Comparison of ENCODE assay signal across 8 mouse cellular contexts in genomic region chr17:26939973-26940300, GRCm38 (mm10). TPM values are rescaled to one million over a fixed set of nuclear protein-coding genes. Genes with fewer than 3 reads are reported as not detected.
DNase-seq lines count a peak whose midpoint lies in the region; ATAC-seq and TF ChIP-seq lines count a peak whose summit lies in the region.

No protein-coding gene starts in this region.

- intact Hi-C loops in heart, postnatal 10 days (cut with DNase I): no loop called here

- peaks cover 24% of the 10 kb centered on the region for H3K4me1 ChIP-seq in heart, embryonic 11.5 days (ENCODE audit: control insufficient read depth, insufficient read depth, low read length)
- peaks cover 64% of the 10 kb centered on the region for H3K4me1 ChIP-seq in forebrain, embryonic 13.5 days
- peaks cover 16 to 17% of the 10 kb centered on the region in 2 experiments for H3K4me1 ChIP-seq in liver, embryonic 14.5 days (replicated peaks; ENCODE audit: control insufficient read depth in 2 of 2, insufficient read depth in 2 of 2, low read length in 1 of 2)

- no peak for DNase-seq in heart, postnatal 10 days
- no peak for DNase-seq in liver, embryonic 14.5 days (ENCODE audit: low read depth in 3 of 3, low spot score in 3 of 3)
- no peak for DNase-seq in adrenal gland, adult 18-20 months (ENCODE audit: low spot score in 2 of 2)
- no peak for DNase-seq in urinary bladder, postnatal 25 days (ENCODE audit: low spot score)
- DNase-seq in layer of hippocampus, adult 18-20 months (ENCODE audit: low spot score in 2 of 2): no peak

- no peak for TF ChIP-seq CTCF in C2C12 (IDR thresholded peaks at IDR 0.05; ENCODE audit: control insufficient read depth, insufficient read depth, insufficient read length)
- TF ChIP-seq CTCF in liver, embryonic 14.5 days (IDR thresholded peaks at IDR 0.05; ENCODE audit: low read depth): no peak

- 7% methylated on average over 3 of the region's 3 CpGs for WGBS in heart, embryonic 11.5 days (ENCODE audit: insufficient replicate concordance)
- 0% methylated on average over 3 of the region's 3 CpGs for WGBS in forebrain, embryonic 13.5 days
- 3% methylated on average over 3 of the region's 3 CpGs for WGBS in liver, embryonic 14.5 days (ENCODE audit: insufficient replicate concordance)

- H3K27me3 ChIP-seq in heart, embryonic 11.5 days (ENCODE audit: control insufficient read depth, insufficient read depth, low read length): no peaks in the 10 kb centered on the region
- H3K27me3 ChIP-seq in C2C12 (ENCODE audit: control insufficient read depth, insufficient read depth, insufficient read length): no peaks in the 10 kb centered on the region
- no peaks in the 10 kb centered on the region for H3K27me3 ChIP-seq in forebrain, embryonic 13.5 days
- H3K27me3 ChIP-seq in liver, embryonic 14.5 days (ENCODE audit: control insufficient read depth, insufficient read depth, low read length): no peaks in the 10 kb centered on the region

- peaks cover 5% of the 10 kb centered on the region for H3K36me3 ChIP-seq in heart, embryonic 11.5 days (ENCODE audit: control insufficient read depth, insufficient read depth, low read length)
- H3K36me3 ChIP-seq in C2C12 (ENCODE audit: control insufficient read depth, insufficient read depth): peaks cover 16% of the 10 kb centered on the region
- peaks cover 34% of the 10 kb centered on the region for H3K36me3 ChIP-seq in forebrain, embryonic 13.5 days (ENCODE audit: poor library complexity, severe bottlenecking)
- H3K36me3 ChIP-seq in liver, embryonic 14.5 days (replicated peaks; ENCODE audit: control insufficient read depth, insufficient read depth, low read depth): peaks cover 4% of the 10 kb centered on the region

- H3ac ChIP-seq in C2C12 (ENCODE audit: control insufficient read depth, insufficient read length, low read depth): peak overlapping the region; percentile 57

- peaks cover 11% of the 10 kb centered on the region for H3K79me3 ChIP-seq in C2C12 (ENCODE audit: low read depth)

- H3K4me3 ChIP-seq in heart, embryonic 11.5 days (ENCODE audit: low read depth, low read length): peak overlapping the region; percentile 67
- H3K4me3 ChIP-seq in C2C12 (ENCODE audit: insufficient read depth, poor library complexity, severe bottlenecking): peak overlapping the region; percentile 34
- peak overlapping the region; percentile 63 for H3K4me3 ChIP-seq in forebrain, embryonic 13.5 days
- peak overlapping the region; percentile 56 to 60 for H3K4me3 ChIP-seq in liver, embryonic 14.5 days (ENCODE audit: insufficient read depth in 1 of 2, low read depth in 2 of 2, low read length in 2 of 2)

- H3K79me2 ChIP-seq in C2C12 (ENCODE audit: control insufficient read depth, insufficient read depth): peaks cover 23% of the 10 kb centered on the region

- H3K9ac ChIP-seq in heart, embryonic 11.5 days (ENCODE audit: low read depth, low read length): peak overlapping the region; percentile 84
- peak overlapping the region; percentile 72 for H3K9ac ChIP-seq in forebrain, embryonic 13.5 days
- peak overlapping the region; percentile 74 for H3K9ac ChIP-seq in liver, embryonic 14.5 days (replicated peaks)

- TF ChIP-seq EP300 in liver, embryonic 14.5 days (IDR thresholded peaks at IDR 0.05; ENCODE audit: low read depth): no peak

- no peak for ATAC-seq in heart, embryonic 11.5 days (replicated peaks; ENCODE audit: insufficient number of reproducible peaks, low FRiP score, low TSS enrichment)
- ATAC-seq in forebrain, embryonic 13.5 days: peak; percentile 0; the same call in 1 of the 2 replicates
- no peak for ATAC-seq in liver, embryonic 14.5 days (ENCODE audit: insufficient read depth)

- peak overlapping the region; percentile 99 for H3K4me2 ChIP-seq in heart, embryonic 11.5 days
- H3K4me2 ChIP-seq in forebrain, embryonic 13.5 days: peak overlapping the region; percentile 93
- peak overlapping the region; percentile 79 for H3K4me2 ChIP-seq in liver, embryonic 14.5 days (ENCODE audit: low read depth)

- no peaks in the 10 kb centered on the region for H3K9me3 ChIP-seq in heart, embryonic 11.5 days (replicated peaks; ENCODE audit: control insufficient read depth, low read length)
- H3K9me3 ChIP-seq in forebrain, embryonic 13.5 days (replicated peaks): no peaks in the 10 kb centered on the region
- H3K9me3 ChIP-seq in liver, embryonic 14.5 days (ENCODE audit: control insufficient read depth, low read length): no peaks in the 10 kb centered on the region

- H3K27ac ChIP-seq in heart, embryonic 11.5 days (ENCODE audit: low read depth, low read length): peak overlapping the region; percentile 96
- H3K27ac ChIP-seq in forebrain, embryonic 13.5 days: peak overlapping the region; percentile 95
- H3K27ac ChIP-seq in liver, embryonic 14.5 days: peak overlapping the region; percentile 81

TF ChIP-seq in C2C12, 6 proteins besides CTCF, POLR2A, EP300 and RAD21:
- no peak for TF ChIP-seq MAX (IDR thresholded peaks at IDR 0.05)
- TF ChIP-seq MYOD1 (IDR thresholded peaks at IDR 0.05; ENCODE audit: control insufficient read depth, insufficient read length, low read depth): no peak
- TF ChIP-seq CEBPB (IDR thresholded peaks at IDR 0.05; ENCODE audit: low read depth): no peak
- no peak for TF ChIP-seq MYOG (IDR thresholded peaks at IDR 0.05; ENCODE audit: control insufficient read depth, extremely low read depth, insufficient read length)
- no peak for TF ChIP-seq USF1 (IDR thresholded peaks at IDR 0.05; ENCODE audit: low read depth)
- TF ChIP-seq FOSL1 (IDR thresholded peaks at IDR 0.05; ENCODE audit: insufficient read depth, low read length, poor library complexity, severe bottlenecking): no peak

RNA-seq across cellular contexts. Expression of gene Cuta, which starts 0.6 kb away (rescaled TPM):
- 134 and 145 TPM in 2 replicates for polyA plus RNA-seq in heart, embryonic 11.5 days (2014; fragmentation: Nextera tagmentation; extraction: Ambion mirVana)
- 100 to 1,000 TPM; 102 to 105 TPM for total RNA-seq in heart, postnatal 10 days (2021)
- 166 TPM for polyA plus RNA-seq in C2C12 (2012; fragmentation: generic; extraction: Trizol)
- polyA plus RNA-seq in forebrain, embryonic 13.5 days (2015; fragmentation: Nextera tagmentation; extraction: Ambion mirVana): 171 and 172 TPM in 2 replicates
- 53.0 and 53.5 TPM in 2 replicates for polyA plus RNA-seq in liver, embryonic 14.5 days (2012; rRNA removed)
- polyA plus RNA-seq in liver, embryonic 14.5 days (2014; fragmentation: Nextera tagmentation; extraction: Ambion mirVana): 82.5 and 86.8 TPM in 2 replicates
- total RNA-seq in adrenal gland, adult 18-20 months (2021): 100 to 1,000 TPM; 129 to 141 TPM
- 100 to 1,000 TPM in 1 of 2 experiments, 10 to 100 TPM in 1; 94.9 to 100 TPM for total RNA-seq in layer of hippocampus, adult 18-20 months (2021)

RNA-seq across cellular contexts. Expression of gene Syngap1, which starts 1.1 kb away (rescaled TPM):
- 2.9 and 3.7 TPM in 2 replicates for polyA plus RNA-seq in heart, embryonic 11.5 days (2014; fragmentation: Nextera tagmentation; extraction: Ambion mirVana)
- total RNA-seq in heart, postnatal 10 days (2021): 10 to 100 TPM in 1 of 2 experiments, 1 to 10 TPM in 1; 9.3 to 10.8 TPM
- polyA plus RNA-seq in C2C12 (2012; fragmentation: generic; extraction: Trizol): 3.0 TPM
- 5.9 TPM in 2 replicates for polyA plus RNA-seq in forebrain, embryonic 13.5 days (2015; fragmentation: Nextera tagmentation; extraction: Ambion mirVana)
- 3.4 TPM in 2 replicates for polyA plus RNA-seq in liver, embryonic 14.5 days (2012; rRNA removed)
- 0.08 and 0.13 TPM in 2 replicates for polyA plus RNA-seq in liver, embryonic 14.5 days (2014; fragmentation: Nextera tagmentation; extraction: Ambion mirVana)
- total RNA-seq in adrenal gland, adult 18-20 months (2021): 10 to 100 TPM; 16.6 to 19.1 TPM
- 100 to 1,000 TPM; 400 to 412 TPM for total RNA-seq in layer of hippocampus, adult 18-20 months (2021)

RNA-seq across cellular contexts. Expression of gene Phf1, which starts 7.1 kb away (rescaled TPM):
- 5.7 and 5.9 TPM in 2 replicates for polyA plus RNA-seq in heart, embryonic 11.5 days (2014; fragmentation: Nextera tagmentation; extraction: Ambion mirVana)
- 10 to 100 TPM; 10.1 to 12.4 TPM for total RNA-seq in heart, postnatal 10 days (2021)
- 7.3 TPM for polyA plus RNA-seq in C2C12 (2012; fragmentation: generic; extraction: Trizol)
- polyA plus RNA-seq in forebrain, embryonic 13.5 days (2015; fragmentation: Nextera tagmentation; extraction: Ambion mirVana): 8.8 and 9.5 TPM in 2 replicates
- 6.3 and 6.4 TPM in 2 replicates for polyA plus RNA-seq in liver, embryonic 14.5 days (2012; rRNA removed)
- polyA plus RNA-seq in liver, embryonic 14.5 days (2014; fragmentation: Nextera tagmentation; extraction: Ambion mirVana): 0.94 and 1.7 TPM in 2 replicates
- 10 to 100 TPM; 45.4 to 46.7 TPM for total RNA-seq in adrenal gland, adult 18-20 months (2021)
- total RNA-seq in layer of hippocampus, adult 18-20 months (2021): 10 to 100 TPM; 37.6 to 40.0 TPM

RNA-seq across cellular contexts. Expression of gene Kifc5b, which starts 23.0 kb away (rescaled TPM):
- 6.3 and 6.9 TPM in 2 replicates for polyA plus RNA-seq in heart, embryonic 11.5 days (2014; fragmentation: Nextera tagmentation; extraction: Ambion mirVana)
- 1 to 10 TPM; 3.9 to 4.1 TPM for total RNA-seq in heart, postnatal 10 days (2021)
- 30.9 TPM for polyA plus RNA-seq in C2C12 (2012; fragmentation: generic; extraction: Trizol)
- polyA plus RNA-seq in forebrain, embryonic 13.5 days (2015; fragmentation: Nextera tagmentation; extraction: Ambion mirVana): 8.9 and 9.2 TPM in 2 replicates
- 12.2 and 13.8 TPM in 2 replicates for polyA plus RNA-seq in liver, embryonic 14.5 days (2012; rRNA removed)
- 2.7 and 3.3 TPM in 2 replicates for polyA plus RNA-seq in liver, embryonic 14.5 days (2014; fragmentation: Nextera tagmentation; extraction: Ambion mirVana)
- 1 to 10 TPM; 1.1 to 1.2 TPM for total RNA-seq in adrenal gland, adult 18-20 months (2021)
- 1 to 10 TPM; 3.3 to 3.5 TPM for total RNA-seq in layer of hippocampus, adult 18-20 months (2021)

RNA-seq across cellular contexts. Expression of gene Zbtb9, which starts 33.0 kb away (rescaled TPM):
- polyA plus RNA-seq in heart, embryonic 11.5 days (2014; fragmentation: Nextera tagmentation; extraction: Ambion mirVana): 6.8 and 7.9 TPM in 2 replicates
- total RNA-seq in heart, postnatal 10 days (2021): 1 to 10 TPM; 2.7 to 4.9 TPM
- polyA plus RNA-seq in C2C12 (2012; fragmentation: generic; extraction: Trizol): 6.8 TPM
- 17.4 and 17.7 TPM in 2 replicates for polyA plus RNA-seq in forebrain, embryonic 13.5 days (2015; fragmentation: Nextera tagmentation; extraction: Ambion mirVana)
- polyA plus RNA-seq in liver, embryonic 14.5 days (2012; rRNA removed): 3.1 and 4.0 TPM in 2 replicates
- polyA plus RNA-seq in liver, embryonic 14.5 days (2014; fragmentation: Nextera tagmentation; extraction: Ambion mirVana): 2.6 and 3.4 TPM in 2 replicates
- total RNA-seq in adrenal gland, adult 18-20 months (2021): 1 to 10 TPM; 6.4 to 8.0 TPM
- total RNA-seq in layer of hippocampus, adult 18-20 months (2021): 10 to 100 TPM; 15.2 to 15.5 TPM
